Mouse (Mus musculus) kidney, postnatal 0 days (tissue): ENCODE measurements around the gene Tnni2. TPM values are rescaled to one million over a fixed set of nuclear protein-coding genes. Genes with fewer than 3 reads are reported as not detected.

Experiments used
- ATAC-seq: fragments of 200-750 bp; cut with Nextera tagmentation; replicated peaks from 2 replicates; pipeline ENCODE4 v1.8.0; 2017; ENCODE audit warnings: low read depth, moderate number of reproducible peaks, moderate TSS enrichment, moderate library complexity; ENCODE audit not compliant: low FRiP score
- DNase-seq: peaks from one replicate; pipeline ENCODE4 v3.0.0-alpha.2; 2016; ENCODE audit warnings: low spot score
- H3K27ac ChIP-seq: fragments of 300-500 bp; sonication (generic); 2 replicates; pipeline ENCODE4 v1.5.1; 2014; ENCODE audit warnings: mild to moderate bottlenecking
- H3K27me3 ChIP-seq: fragments of 300-500 bp; sonication (generic); 2 replicates; pipeline ENCODE4 v1.6.1; 2014; ENCODE audit warnings: low read length, mixed read lengths; ENCODE audit not compliant: insufficient read depth
- H3K36me3 ChIP-seq: fragments of 300-500 bp; sonication (generic); 2 replicates; pipeline ENCODE4 v1.6.1; 2014; ENCODE audit warnings: low read length, mixed read lengths; ENCODE audit not compliant: insufficient read depth
- H3K4me1 ChIP-seq: fragments of 300-500 bp; sonication (generic); replicated peaks from 2 replicates; pipeline ENCODE4 v1.6.1; 2014; ENCODE audit warnings: antibody characterized with exemption, low read length, mixed read lengths; ENCODE audit not compliant: insufficient read depth
- H3K4me2 ChIP-seq: fragments of 300-500 bp; sonication (generic); 2 replicates; pipeline ENCODE4 v1.6.1; 2014; ENCODE audit warnings: mild to moderate bottlenecking, low read length, moderate library complexity, mixed read lengths
- H3K4me3 ChIP-seq: fragments of 300-500 bp; sonication (generic); replicated peaks from 2 replicates; pipeline ENCODE4 v1.5.1; 2014; ENCODE audit warnings: low read depth, low read length
- H3K9ac ChIP-seq: fragments of 300-500 bp; sonication (generic); 2 replicates; pipeline ENCODE4 v1.6.1; 2014; ENCODE audit warnings: low read depth, low read length
- H3K9me3 ChIP-seq: fragments of 300-500 bp; sonication (generic); replicated peaks from 2 replicates; pipeline ENCODE4 v1.6.1; 2016; ENCODE audit warnings: low read length, inconsistent platforms, mixed read lengths
- CTCF ChIP-seq: IDR thresholded peaks from 2 replicates; pipeline ENCODE4 v1.5.1; 2016; ENCODE audit warnings: antibody characterized with exemption, low read depth, mild to moderate bottlenecking, moderate library complexity
- WGBS: fragments of 180-500 bp; shearing (Covaris S2); extraction: QIAGEN DNeasy Blood & Tissue Kit; methylation state at CpG from one replicate; pipeline ENCODE4 v1.1.7; 2014; 5-methylcytosine and 5-hydroxymethylcytosine counted together
- polyA plus RNA-seq: library from polyadenylated mRNA; unstranded; fragments of >200 nt; fragmentation: Nextera tagmentation; extraction: Ambion mirVana; gene quantifications from 2 replicates; pipeline ENCODE4 v1.2.1, GENCODE M21; 2015

Gene Tnni2
- polyA plus RNA-seq, 1 experiment from 2014 or later = 3.0 TPM

GRCm38 (mm10) chr7:142475641-142476040, 34.0 kb downstream of the Tnni2 start:
- 62% methylated on average over 7 of the region's 7 CpGs for WGBS
- Histone ChIP-seq H3K27ac (peak overlapping the region; percentile 90), H3K4me1 (peaks cover 18% of the 10 kb centered on the region), H3K4me2 (peak overlapping the region; percentile 49), H3K9ac (peak overlapping the region; percentile 48), H3K36me3 (no peaks in the 10 kb centered on the region), H3K9me3 (no peaks in the 10 kb centered on the region), H3K27me3 (no peaks in the 10 kb centered on the region), H3K4me3 (peak overlapping the region; percentile 15)
- ATAC-seq = no peak
- TF ChIP-seq CTCF = no peak
- DNase-seq = no peak

- peak overlapping the region; percentile 48 for H3K9ac ChIP-seq
- no peak for ATAC-seq
- no peaks in the 10 kb centered on the region for H3K27me3 ChIP-seq
- TF ChIP-seq CTCF = no peak
- 0 out of 2 replicates have a peak overlapping the region, but pooled peaks have one; percentile 15 for H3K4me3 ChIP-seq
- H3K9me3 ChIP-seq = no peaks in the 10 kb centered on the region
- H3K4me1 ChIP-seq = peaks cover 17% of the 10 kb centered on the region
- H3K36me3 ChIP-seq = no peaks in the 10 kb centered on the region
- peak overlapping the region; percentile 49 for H3K4me2 ChIP-seq
- peak overlapping the region; percentile 90 for H3K27ac ChIP-seq
- no peak for DNase-seq
- WGBS = 67% methylated on average over 5 of the region's 5 CpGs
Measured at GRCm38 (mm10) chr7:142476271-142476670, 34.7 kb downstream of the Tnni2 start.

- Histone ChIP-seq H3K27me3 (no peaks in the 10 kb centered on the region), H3K4me2 (peak overlapping the region; percentile 49), H3K36me3 (no peaks in the 10 kb centered on the region), H3K4me3 (no peak overlapping the region), H3K9ac (peak overlapping the region; percentile 3; the same call in 1 of the 2 replicates), H3K9me3 (no peaks in the 10 kb centered on the region), H3K4me1 (peaks cover 17% of the 10 kb centered on the region), H3K27ac (peak overlapping the region; percentile 58; the same call in 1 of the 2 replicates)
- ATAC-seq (no peak), DNase-seq (no peak)
- 44% methylated on average over 13 of the region's 13 CpGs for WGBS
- TF ChIP-seq CTCF = no peak
Measured at GRCm38 (mm10) chr7:142476795-142477452, 35.3 kb downstream of the Tnni2 start.

- H3K27ac ChIP-seq = no peak overlapping the region
- H3K36me3 ChIP-seq = no peaks in the 10 kb centered on the region
- 81% methylated on average over 6 of the region's 6 CpGs for WGBS
- DNase-seq (no peak), ATAC-seq (no peak)
- no peak for TF ChIP-seq CTCF
- no peak overlapping the region for H3K4me3 ChIP-seq
- H3K4me2 ChIP-seq = peak overlapping the region; percentile 41
- peaks cover 22% of the 10 kb centered on the region for H3K4me1 ChIP-seq
- H3K9me3 ChIP-seq = no peaks in the 10 kb centered on the region
- no peak overlapping the region for H3K9ac ChIP-seq
- H3K27me3 ChIP-seq = no peaks in the 10 kb centered on the region
Measured at GRCm38 (mm10) chr7:142478001-142478400, 36.4 kb downstream of the Tnni2 start.

GRCm38 (mm10) chr7:142478574-142478973, 37.0 kb downstream of the Tnni2 start:
- WGBS = 73% methylated on average over 2 of the region's 2 CpGs

GRCm38 (mm10) chr7:142479307-142479706, 37.7 kb downstream of the Tnni2 start:
- H3K4me2 ChIP-seq = no peak overlapping the region
- no peak overlapping the region for H3K4me3 ChIP-seq
- H3K27me3 ChIP-seq = no peaks in the 10 kb centered on the region
- ATAC-seq (no peak), DNase-seq (no peak)
- H3K36me3 ChIP-seq = no peaks in the 10 kb centered on the region
- no peak overlapping the region for H3K9ac ChIP-seq
- TF ChIP-seq CTCF = no peak
- no peak overlapping the region for H3K27ac ChIP-seq
- peaks cover 26% of the 10 kb centered on the region for H3K4me1 ChIP-seq
- no peaks in the 10 kb centered on the region for H3K9me3 ChIP-seq

More at GRCm38 (mm10) chr7:142478574-142478973, 37.0 kb downstream of the Tnni2 start:
- Histone ChIP-seq H3K36me3 (no peaks in the 10 kb centered on the region), H3K9ac (0 out of 2 replicates have a peak overlapping the region, but pooled peaks have one; percentile 27), H3K4me3 (no peak overlapping the region), H3K9me3 (no peaks in the 10 kb centered on the region), H3K4me2 (peak overlapping the region; percentile 0; the same call in 1 of the 2 replicates), H3K27ac (peak overlapping the region; percentile 33; the same call in 1 of the 2 replicates), H3K27me3 (no peaks in the 10 kb centered on the region), H3K4me1 (peaks cover 24% of the 10 kb centered on the region)
- TF ChIP-seq CTCF = no peak
- no peak for DNase-seq
- ATAC-seq = no peak
